Mouse (Mus musculus) myocyte (in vitro differentiated cells): ENCODE measurements around the gene Spata16.

ENCODE experiments used
- CEBPB ChIP-seq: IDR thresholded peaks from 2 replicates; pipeline ENCODE4 v1.6.1; 2011; ENCODE audit warnings: mild to moderate bottlenecking, moderate library complexity; ENCODE audit not compliant: poor library complexity, insufficient read depth, severe bottlenecking
- E2F4 ChIP-seq: IDR thresholded peaks from one replicate; pipeline ENCODE4 v1.6.1; 2011; ENCODE audit warnings: mild to moderate bottlenecking, control low read depth, moderate library complexity; ENCODE audit not compliant: insufficient read depth
- MAX ChIP-seq: IDR thresholded peaks from one replicate; pipeline ENCODE4 v1.6.1; 2011; ENCODE audit warnings: low read depth, mild to moderate bottlenecking, control low read depth
- MYOD1 ChIP-seq, 3 experiments: IDR thresholded peaks; one replicate each; pipeline ENCODE4 v1.6.1; 2011; ENCODE audit warnings: control low read depth in 2 of 3, low read depth in 2 of 3, mild to moderate bottlenecking in 2 of 3, moderate library complexity in 1 of 3; ENCODE audit not compliant: insufficient read length in 2 of 3, control insufficient read depth in 1 of 3
- MYOG ChIP-seq, 3 experiments: IDR thresholded peaks; one replicate each; pipeline ENCODE4 v1.6.1; 2011; ENCODE audit warnings: control low read depth in 2 of 3, low read depth in 2 of 3, mild to moderate bottlenecking in 2 of 3; ENCODE audit not compliant: insufficient read length in 2 of 3, control insufficient read depth in 1 of 3, insufficient read depth in 1 of 3
- POLR2A ChIP-seq: IDR thresholded peaks from one replicate; pipeline ENCODE4 v1.6.1; 2011; ENCODE audit warnings: low read depth, mild to moderate bottlenecking, control low read depth, moderate library complexity; ENCODE audit not compliant: insufficient read length
- POLR2AphosphoS2 ChIP-seq: IDR thresholded peaks from one replicate; pipeline ENCODE4 v1.6.1; 2011; ENCODE audit warnings: low read depth, control low read depth; ENCODE audit not compliant: insufficient read length
- REST ChIP-seq: IDR thresholded peaks from one replicate; pipeline ENCODE4 v1.6.1; 2011; ENCODE audit warnings: mild to moderate bottlenecking, control low read depth, moderate library complexity; ENCODE audit not compliant: insufficient read depth, insufficient read length
- SRF ChIP-seq: IDR thresholded peaks from one replicate; pipeline ENCODE4 v1.6.1; 2011; ENCODE audit warnings: low read depth; ENCODE audit not compliant: control insufficient read depth, insufficient read length
- TCF12 ChIP-seq: IDR thresholded peaks from one replicate; pipeline ENCODE4 v1.6.1; 2011; ENCODE audit warnings: mild to moderate bottlenecking, control low read depth; ENCODE audit not compliant: poor library complexity, insufficient read depth, severe bottlenecking
- TCF3 ChIP-seq: IDR thresholded peaks from one replicate; pipeline ENCODE4 v1.6.1; 2011; ENCODE audit warnings: low read depth, control low read depth; ENCODE audit not compliant: insufficient read length
- USF1 ChIP-seq: IDR thresholded peaks from one replicate; pipeline ENCODE4 v1.6.1; 2011; ENCODE audit warnings: low read depth, mild to moderate bottlenecking, control low read depth, moderate library complexity

GRCm38 (mm10) chr3:26637402-26637801 lies at the start of gene Spata16:
- TF ChIP-seq POLR2A (no peak), TCF12 (no peak), E2F4 (no peak), MAX (no peak), MYOG (IDR thresholded peaks at IDR 0.05; ENCODE audit: control insufficient read depth in 1 of 3, insufficient read depth in 1 of 3, insufficient read length in 2 of 3, low read depth in 2 of 3) (no peak), POLR2AphosphoS2 (no peak), USF1 (no peak), CEBPB (no peak), MYOD1 (IDR thresholded peaks at IDR 0.05; ENCODE audit: control insufficient read depth in 1 of 3, insufficient read length in 2 of 3, low read depth in 2 of 3) (no peak), TCF3 (no peak), SRF (no peak), REST (no peak)
